Mouse (Mus musculus) Patski (cell line): ENCODE results near the gene Mef2c. TPM values are rescaled to one million over a fixed set of nuclear protein-coding genes. Genes with fewer than 3 reads are reported as not detected.
A peak's percentile ranks its signal among the peaks of the same experiment; 100 is the strongest.

Source experiments
- ATAC-seq: fragments of 100-300 bp; one replicate; pipeline ENCODE4 v1.8.0; 2021
- CTCF ChIA-PET: fragments of 350-600 bp; sonication (Branson Sonifier 250); formaldehyde crosslinking; loops from one replicate; lab custom pipeline; 2022; ENCODE audit warnings: inconsistent platforms; lab: Charles Lee
- POLR2A ChIA-PET: fragments of 350-600 bp; sonication (Branson Sonifier 250); formaldehyde crosslinking; loops from one replicate; lab custom pipeline; 2022; ENCODE audit warnings: antibody characterized with exemption, inconsistent platforms; lab: Charles Lee
- DNase-seq: peaks from one replicate; pipeline ENCODE4 v3.0.0-alpha.2; 2011; ENCODE audit warnings: low read depth, low spot score
- H3K27me3 ChIP-seq: fragments of 371-371 bp; one replicate; pipeline ENCODE4 v1.5.1; 2021
- CTCF ChIP-seq: fragments of 100-300 bp; IDR thresholded peaks from one replicate; pipeline ENCODE4 v1.5.1; 2021
- in situ Hi-C: fragments of 300-500 bp; cut with MboI; formaldehyde crosslinking; loops from 3 replicates; pipeline ENCODE4 v1.11.1; 2018; ENCODE audit warnings: low pct_unique_long_range_greater_than_20kb, mixed read lengths
- polyA plus RNA-seq: library from polyadenylated mRNA; unstranded; gene quantifications from one replicate; pipeline ENCODE4 v1.2.3, GENCODE M21; 2021

Mef2c gene
- polyA plus RNA-seq, 1 experiment from 2014 or later: not detected

GRCm38 (mm10) chr13:83596989-83597738 lies 93.3 kb downstream of the Mef2c start:
- H3K27me3 ChIP-seq: peaks cover 4% of the 10 kb centered on the region
- DNase-seq: no peak
- CTCF ChIA-PET: no interaction called here
- POLR2A ChIA-PET: no interaction called here
- TF ChIP-seq CTCF: no peak
- ATAC-seq: no peak
- in situ Hi-C loops: no loop called here

- no peak for ATAC-seq
- in situ Hi-C loops: no loop called here
- POLR2A ChIA-PET: no interaction called here
- peaks cover 4% of the 10 kb centered on the region for H3K27me3 ChIP-seq
- no peak for DNase-seq
- no peak for TF ChIP-seq CTCF
- CTCF ChIA-PET: no interaction called here
These were observed 93.9 kb downstream of the Mef2c start for GRCm38 (mm10) chr13:83597739-83598210.

GRCm38 (mm10) chr13:83600301-83600700 lies 96.5 kb downstream of the Mef2c start:
- peaks cover 4% of the 10 kb centered on the region for H3K27me3 ChIP-seq
- ChIA-PET POLR2A (no interaction called here), CTCF (no interaction called here)
- no peak for TF ChIP-seq CTCF
- ATAC-seq (no peak), DNase-seq (no peak)
- in situ Hi-C loops: no loop called here

GRCm38 (mm10) chr13:83601741-83602140 lies 97.9 kb downstream of the Mef2c start:
- POLR2A ChIA-PET: no interaction called here
- no peaks in the 10 kb centered on the region for H3K27me3 ChIP-seq
- CTCF ChIA-PET: interaction anchor here (0.6 to 1.0 kb wide), 2 partner anchors 9 to 10 kb away, joined by 3 read pairs; no protein-coding TSS in a partner anchor
- DNase-seq: no peak
- TF ChIP-seq CTCF: no peak
- no peak for ATAC-seq
- in situ Hi-C loops: no loop called here

GRCm38 (mm10) chr13:83603373-83604265 lies 99.8 kb downstream of the Mef2c start:
- ChIA-PET CTCF (no interaction called here), POLR2A (no interaction called here)
- in situ Hi-C loops: no loop called here
- ATAC-seq (peak; percentile 97), DNase-seq (peak; percentile 41)
- TF ChIP-seq CTCF: no peak
- no peaks in the 10 kb centered on the region for H3K27me3 ChIP-seq

GRCm38 (mm10) chr13:83604320-83604719 lies 100.5 kb downstream of the Mef2c start:
- DNase-seq: peak; percentile 28
- H3K27me3 ChIP-seq: no peaks in the 10 kb centered on the region
- in situ Hi-C loops: no loop called here
- peak; percentile 94 for ATAC-seq
- CTCF ChIA-PET: no interaction called here
- TF ChIP-seq CTCF: no peak
- POLR2A ChIA-PET: no interaction called here

GRCm38 (mm10) chr13:83604785-83605184 lies 101.0 kb downstream of the Mef2c start:
- H3K27me3 ChIP-seq: no peaks in the 10 kb centered on the region
- no peak for TF ChIP-seq CTCF
- in situ Hi-C loops: no loop called here
- ChIA-PET POLR2A (no interaction called here), CTCF (interaction anchor here (1.0 kb wide), 1 partner anchor 9 kb away, joined by 3 read pairs; no protein-coding TSS in a partner anchor)
- peak; percentile 18 for ATAC-seq
- no peak for DNase-seq

GRCm38 (mm10) chr13:83607883-83608581 lies 104.2 kb downstream of the Mef2c start:
- DNase-seq (no peak), ATAC-seq (no peak)
- no peak for TF ChIP-seq CTCF
- in situ Hi-C loops: no loop called here
- ChIA-PET POLR2A (no interaction called here), CTCF (no interaction called here)
- H3K27me3 ChIP-seq: peaks cover 5% of the 10 kb centered on the region

GRCm38 (mm10) chr13:83608851-83609516 lies 105.2 kb downstream of the Mef2c start:
- ChIA-PET POLR2A (no interaction called here), CTCF (no interaction called here)
- in situ Hi-C loops: no loop called here
- H3K27me3 ChIP-seq: peaks cover 11% of the 10 kb centered on the region
- no peak for TF ChIP-seq CTCF
- ATAC-seq (no peak), DNase-seq (no peak)

- ATAC-seq (no peak), DNase-seq (no peak)
- ChIA-PET POLR2A (no interaction called here), CTCF (no interaction called here)
- no peak for TF ChIP-seq CTCF
- H3K27me3 ChIP-seq: peaks cover 11% of the 10 kb centered on the region
- in situ Hi-C loops: no loop called here
These were observed 105.7 kb downstream of the Mef2c start for GRCm38 (mm10) chr13:83609517-83609878.
